Mouse (Mus musculus) erythroid progenitor cell, adult 5-6 weeks (primary cell): Measurements from ENCODE around the gene Susd1. TPM values are rescaled to one million over a fixed set of nuclear protein-coding genes. Genes with fewer than 3 reads are reported as not detected.

Source experiments
- ATAC-seq: replicated peaks from 2 replicates; pipeline ENCODE4 v1.8.0; 2016; ENCODE audit warnings: moderate number of reproducible peaks, mild to moderate bottlenecking, moderate TSS enrichment, inconsistent platforms; ENCODE audit not compliant: poor library complexity, low FRiP score, severe bottlenecking
- total RNA-seq, 2 experiments: library from RNA; stranded (forward) in 1 of 2; stranded (reverse) in 1 of 2; fragments of 150-400 nt in 1 of 2; fragments of 186-747, 209-891 nt in 1 of 2; gene quantifications; 2 replicates each; pipeline versions ENCODE4 v1.2.3 to v1.2.4; 2015 to 2017; ENCODE audit warnings: low replicate concordance in 2 of 2

Gene Susd1
- total RNA-seq, 2 experiments from 2014 or later: 24.7 to 42.8 TPM

GRCm38 (mm10) chr4:59439041-59439440, 608 bp upstream of the Susd1 start:
- ATAC-seq: no peak

GRCm38 (mm10) chr4:59435951-59436350, 2.5 kb downstream of the Susd1 start:
- ATAC-seq: no peak

- ATAC-seq: no peak
Measured at GRCm38 (mm10) chr4:59434039-59434438, 4.4 kb downstream of the Susd1 start.

- no peak for ATAC-seq
Measured at GRCm38 (mm10) chr4:59429128-59429527, 9.3 kb downstream of the Susd1 start.

GRCm38 (mm10) chr4:59426429-59426828, 12.0 kb downstream of the Susd1 start:
- ATAC-seq: no peak

GRCm38 (mm10) chr4:59422808-59423207, 15.6 kb downstream of the Susd1 start:
- no peak for ATAC-seq

GRCm38 (mm10) chr4:59422025-59422783, 16.2 kb downstream of the Susd1 start:
- no peak for ATAC-seq

GRCm38 (mm10) chr4:59421369-59421746, 17.1 kb downstream of the Susd1 start:
- ATAC-seq: no peak

GRCm38 (mm10) chr4:59420695-59421368, 17.6 kb downstream of the Susd1 start:
- no peak for ATAC-seq

- no peak for ATAC-seq
Measured at GRCm38 (mm10) chr4:59419211-59419610, 19.2 kb downstream of the Susd1 start.

GRCm38 (mm10) chr4:59413428-59413827, 25.0 kb downstream of the Susd1 start:
- no peak for ATAC-seq

GRCm38 (mm10) chr4:59411153-59411552, 27.3 kb downstream of the Susd1 start:
- ATAC-seq: no peak

- ATAC-seq: no peak
Measured at GRCm38 (mm10) chr4:59407766-59408165, 30.7 kb downstream of the Susd1 start.

GRCm38 (mm10) chr4:59404375-59404774, 34.1 kb downstream of the Susd1 start:
- no peak for ATAC-seq

- ATAC-seq: no peak
Measured at GRCm38 (mm10) chr4:59400931-59401330, 37.5 kb downstream of the Susd1 start.

- ATAC-seq: no peak
Measured at GRCm38 (mm10) chr4:59399343-59399742, 39.1 kb downstream of the Susd1 start.

GRCm38 (mm10) chr4:59395528-59395927, 42.9 kb downstream of the Susd1 start:
- no peak for ATAC-seq

- no peak for ATAC-seq
Measured at GRCm38 (mm10) chr4:59394155-59394554, 44.3 kb downstream of the Susd1 start.

- no peak for ATAC-seq
Measured at GRCm38 (mm10) chr4:59388447-59389030, 49.9 kb downstream of the Susd1 start.

- no peak for ATAC-seq
Measured at GRCm38 (mm10) chr4:59387387-59388210, 50.8 kb downstream of the Susd1 start.
